Mouse (Mus musculus) mouse embryonic stem cell (cell line): ENCODE data around the gene Gm4131.

Experiments used
- in situ Hi-C, 2 experiments: fragments of 300-500 bp; cut with MboI; formaldehyde crosslinking; loops; 1 replicate in 1 of 2; 3 replicates in 1 of 2; pipeline ENCODE4 v1.14.3; 2019 to 2020; ENCODE audit warnings: low sequenced_read_pairs in 2 of 2, low pct_unique_long_range_greater_than_20kb in 1 of 2, mixed read lengths in 1 of 2; ENCODE audit not compliant: unreplicated experiment in 1 of 2

The Gm4131 gene

GRCm38 (mm10) chr14:62479395-62479794, 87.3 kb downstream of the Gm4131 start:
- in situ Hi-C loops, result no loop called here

- in situ Hi-C loops, result loop anchor here (25.0 kb wide), 3 partner anchors 237 to 912 kb away; partner anchors contain the start of gene Spryd7 (in 1 of the 2)
Observed at GRCm38 (mm10) chr14:62474481-62474880, 92.2 kb downstream of the Gm4131 start.

GRCm38 (mm10) chr14:62472061-62472460, 94.7 kb downstream of the Gm4131 start:
- in situ Hi-C loops, result loop anchor here (25.0 kb wide), 3 partner anchors 235 to 910 kb away; partner anchors contain the start of gene Spryd7 (in 1 of the 2)

GRCm38 (mm10) chr14:62468753-62469125, 98.0 kb downstream of the Gm4131 start:
- in situ Hi-C loops, result loop anchor here (25.0 kb wide), 3 partner anchors 231 to 906 kb away; partner anchors contain the start of gene Spryd7 (in 1 of the 2)

GRCm38 (mm10) chr14:62468119-62468752, 98.5 kb downstream of the Gm4131 start:
- in situ Hi-C loops, result loop anchor here (25.0 kb wide), 3 partner anchors 231 to 906 kb away; partner anchors contain the start of gene Spryd7 (in 1 of the 2)

- in situ Hi-C loops, result loop anchor here (25.0 kb wide), 3 partner anchors 228 to 903 kb away; partner anchors contain the start of gene Spryd7 (in 1 of the 2)
Observed at GRCm38 (mm10) chr14:62464966-62465365, 101.8 kb downstream of the Gm4131 start.

- in situ Hi-C loops, result loop anchor here (10.0 to 25.0 kb wide), 5 partner anchors 205 to 897 kb away; partner anchors contain the start of gene Spryd7 (in 1 of the 2)
Observed at GRCm38 (mm10) chr14:62459541-62459940, 107.2 kb downstream of the Gm4131 start.

GRCm38 (mm10) chr14:62457420-62458181, 109.1 kb downstream of the Gm4131 start:
- in situ Hi-C loops, result loop anchor here (10.0 to 25.0 kb wide), 5 partner anchors 203 to 895 kb away; partner anchors contain the start of gene Spryd7 (in 1 of the 2)

- in situ Hi-C loops, result loop anchor here (10.0 to 25.0 kb wide), 5 partner anchors 201 to 894 kb away; partner anchors contain the start of gene Spryd7 (in 1 of the 2)
Observed at GRCm38 (mm10) chr14:62456239-62456747, 110.4 kb downstream of the Gm4131 start, which contains the start of gene Gucy1b2. TSS of gene Gucy1b2 (minus strand) at chr14:62456289.

- in situ Hi-C loops, result loop anchor here (10.0 to 25.0 kb wide), 5 partner anchors 201 to 893 kb away; partner anchors contain the start of gene Spryd7 (in 1 of the 2)
Observed at GRCm38 (mm10) chr14:62455570-62455879, 111.2 kb downstream of the Gm4131 start.

GRCm38 (mm10) chr14:62454760-62455569, 111.8 kb downstream of the Gm4131 start:
- in situ Hi-C loops, result loop anchor here (10.0 to 25.0 kb wide), 5 partner anchors 200 to 893 kb away; partner anchors contain the start of gene Spryd7 (in 1 of the 2)

GRCm38 (mm10) chr14:62454136-62454535, 112.6 kb downstream of the Gm4131 start:
- in situ Hi-C loops, result loop anchor here (10.0 to 25.0 kb wide), 5 partner anchors 199 to 892 kb away; partner anchors contain the start of gene Spryd7 (in 1 of the 2)

GRCm38 (mm10) chr14:62453276-62453675, 113.4 kb downstream of the Gm4131 start:
- in situ Hi-C loops, result loop anchor here (10.0 to 25.0 kb wide), 5 partner anchors 198 to 891 kb away; partner anchors contain the start of gene Spryd7 (in 1 of the 2)

- in situ Hi-C loops, result loop anchor here (10.0 to 25.0 kb wide), 5 partner anchors 196 to 888 kb away; partner anchors contain the start of gene Spryd7 (in 1 of the 2)
Observed at GRCm38 (mm10) chr14:62450706-62451105, 116.0 kb downstream of the Gm4131 start.

- in situ Hi-C loops, result no loop called here
Observed at GRCm38 (mm10) chr14:62447214-62447548, 119.5 kb downstream of the Gm4131 start.

GRCm38 (mm10) chr14:62446385-62447213, 120.1 kb downstream of the Gm4131 start:
- in situ Hi-C loops, result no loop called here

- in situ Hi-C loops, result no loop called here
Observed at GRCm38 (mm10) chr14:62443840-62444430, 122.8 kb downstream of the Gm4131 start.
